8 mouse cellular contexts compared by ENCODE assay signal in the genomic region with DNA sequence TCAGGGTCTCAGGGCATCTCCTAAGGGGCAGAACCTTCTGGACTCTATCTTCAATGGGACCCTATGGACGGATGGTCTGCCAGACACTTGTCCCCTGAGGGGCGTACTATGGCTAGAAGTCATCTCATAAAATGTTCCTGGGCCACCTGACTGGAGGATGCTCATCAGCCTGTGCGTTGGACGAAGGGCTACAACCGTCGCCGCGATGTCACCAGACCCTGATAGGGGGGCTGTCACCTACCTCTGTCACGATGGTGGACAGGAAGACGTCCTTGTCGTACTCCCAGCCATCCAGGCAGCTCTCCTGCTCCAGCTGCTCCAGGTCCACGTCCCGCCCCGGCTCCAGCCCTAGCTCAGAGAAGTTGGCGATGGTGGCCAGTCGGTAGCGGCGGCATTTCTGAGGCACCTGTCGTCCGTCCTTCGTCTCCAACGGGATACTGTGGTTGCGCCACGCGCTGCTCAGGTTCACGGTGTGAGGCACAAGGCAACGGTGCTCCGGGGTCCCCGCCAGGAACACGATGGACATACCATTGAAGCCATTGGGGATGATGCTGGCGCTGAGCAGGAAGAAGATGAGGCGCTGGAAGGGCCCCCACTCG. TPM values are rescaled to one million over a fixed set of nuclear protein-coding genes. Genes with fewer than 3 reads are reported as not detected.
DNase-seq lines count a peak whose midpoint lies in the region; ATAC-seq and TF ChIP-seq lines count a peak whose summit lies in the region.

No protein-coding gene starts in this region.

- no peaks in the 10 kb centered on the region for H3K27me3 ChIP-seq in spleen, adult 2 months (ENCODE audit: control insufficient read depth, insufficient read depth, low read length)
- H3K27me3 ChIP-seq in hindbrain, embryonic 13.5 days = no peaks in the 10 kb centered on the region

- no peak for TF ChIP-seq POLR2A in spleen, adult 2 months (IDR thresholded peaks at IDR 0.05; ENCODE audit: low read depth, low read length)

- peak overlapping the region; percentile 80 for H3K27ac ChIP-seq in spleen, adult 2 months (ENCODE audit: insufficient read depth, low read length)
- H3K27ac ChIP-seq in hindbrain, embryonic 13.5 days = peak overlapping the region; percentile 70; the same call in 1 of the 2 replicates
- no peak overlapping the region for H3K27ac ChIP-seq in macrophage

- peaks cover 7% of the 10 kb centered on the region; the same call in 1 of the 2 replicates for H3K4me1 ChIP-seq in spleen, adult 2 months (ENCODE audit: control insufficient read depth, insufficient read depth, insufficient read length)
- H3K4me1 ChIP-seq in hindbrain, embryonic 13.5 days (replicated peaks) = peaks cover 25% of the 10 kb centered on the region

- no peaks in the 10 kb centered on the region for H3K36me3 ChIP-seq in spleen, adult 2 months (ENCODE audit: control insufficient read depth, insufficient read depth, low read length)
- peaks cover 5% of the 10 kb centered on the region; the same call in 1 of the 2 replicates for H3K36me3 ChIP-seq in hindbrain, embryonic 13.5 days
- H3K36me3 ChIP-seq in macrophage (ENCODE audit: inconsistent target) = no peaks in the 10 kb centered on the region

- DNase-seq in frontal cortex, postnatal 14 days (ENCODE audit: low spot score in 2 of 2) = no peak
- peak in 1 of 2 experiments; percentile 31 for DNase-seq in spleen, adult 2 months (ENCODE audit: low read depth in 1 of 2, low spot score in 2 of 2)
- no peak for DNase-seq in spleen, postnatal 4 days (ENCODE audit: low spot score in 2 of 2)
- DNase-seq in B cell, adult 2 months = no peak
- DNase-seq in retina, postnatal 1 day = no peak

- WGBS in spleen, adult 2 months = 2% methylated on average over 33 of the region's 33 CpGs
- WGBS in hindbrain, embryonic 13.5 days = 1% methylated on average over 33 of the region's 33 CpGs
- WGBS in macrophage (ENCODE audit: missing documents) = 2% methylated on average over 33 of the region's 33 CpGs

- TF ChIP-seq CTCF in spleen, adult 2 months (IDR thresholded peaks at IDR 0.05; ENCODE audit: extremely low read depth, insufficient read depth, insufficient read length, insufficient replicate concordance) = no peak

- peaks cover 5% of the 10 kb centered on the region; the same call in 1 of the 2 replicates for H3K79me2 ChIP-seq in macrophage (ENCODE audit: inconsistent target)

- peak; percentile 3 for ATAC-seq in frontal cortex, adult (ENCODE audit: low TSS enrichment)
- ATAC-seq in hindbrain, embryonic 13.5 days (ENCODE audit: low FRiP score) = no peak; the same call in 1 of the 2 replicates

- no peaks in the 10 kb centered on the region for H3K9me3 ChIP-seq in hindbrain, embryonic 13.5 days

- H3K4me3 ChIP-seq in spleen, adult 2 months (ENCODE audit: extremely low read depth, insufficient read depth, insufficient read length) = peak overlapping the region; percentile 80
- peak overlapping the region; percentile 62 for H3K4me3 ChIP-seq in hindbrain, embryonic 13.5 days
- peak overlapping the region; percentile 60 for H3K4me3 ChIP-seq in macrophage (ENCODE audit: inconsistent target)

- peak overlapping the region; percentile 79 for H3K9ac ChIP-seq in hindbrain, embryonic 13.5 days

- peak overlapping the region; percentile 85 for H3K4me2 ChIP-seq in hindbrain, embryonic 13.5 days

RNA-seq across cellular contexts. Expression of a gene that starts 0.5 kb away (rescaled TPM):
- polyA plus RNA-seq in spleen, adult 2 months (2012; rRNA removed) = 8.9 and 10.3 TPM in 2 replicates
- 8.1 and 10.8 TPM in 2 replicates for polyA plus RNA-seq in hindbrain, embryonic 13.5 days (2015; fragmentation: Nextera tagmentation; extraction: Ambion mirVana)
- 10 to 100 TPM in 10 of 26 experiments, 1 to 10 TPM in 16; 2.2 to 15.9 (median 8.4) TPM for total RNA-seq in macrophage (2018; cell fraction: chromatin; rRNA removed)
- 10 to 100 TPM in 4 of 26 experiments, 1 to 10 TPM in 22; 5.6 to 12.6 (median 8.4) TPM for total RNA-seq in macrophage (2018; cell fraction: cytosol; rRNA removed)
- total RNA-seq in macrophage (2018; cell fraction: nucleus; rRNA removed) = 10 to 100 TPM in 15 of 26 experiments, 1 to 10 TPM in 11; 5.8 to 20.5 (median 11.3) TPM
- 6.8 to 9.4 TPM (median 9.2 TPM) in 3 replicates for polyA plus RNA-seq in macrophage (2018)

RNA-seq across cellular contexts. Expression of a gene that starts 31.9 kb away (rescaled TPM):
- 6.9 and 8.1 TPM in 2 replicates for polyA plus RNA-seq in spleen, adult 2 months (2012; rRNA removed)
- polyA plus RNA-seq in hindbrain, embryonic 13.5 days (2015; fragmentation: Nextera tagmentation; extraction: Ambion mirVana) = 0.31 and 0.69 TPM in 2 replicates
- total RNA-seq in macrophage (2018; cell fraction: chromatin; rRNA removed) = 10 to 100 TPM in 13 of 26 experiments, 1 to 10 TPM in 11, not detected in 2; 4.5 to 64.6 (median 11.2) TPM
- 1 to 10 TPM in 25 of 26 experiments, under 1 TPM in 1; 0.84 to 8.3 (median 3.0) TPM for total RNA-seq in macrophage (2018; cell fraction: cytosol; rRNA removed)
- total RNA-seq in macrophage (2018; cell fraction: nucleus; rRNA removed) = 10 to 100 TPM in 14 of 26 experiments, 1 to 10 TPM in 12; 3.7 to 53.3 (median 10.4) TPM
- 0.89 to 3.5 TPM (median 1.1 TPM) in 3 replicates for polyA plus RNA-seq in macrophage (2018)
